ENCODE assay signal across 8 mouse cellular contexts in the genomic region with DNA sequence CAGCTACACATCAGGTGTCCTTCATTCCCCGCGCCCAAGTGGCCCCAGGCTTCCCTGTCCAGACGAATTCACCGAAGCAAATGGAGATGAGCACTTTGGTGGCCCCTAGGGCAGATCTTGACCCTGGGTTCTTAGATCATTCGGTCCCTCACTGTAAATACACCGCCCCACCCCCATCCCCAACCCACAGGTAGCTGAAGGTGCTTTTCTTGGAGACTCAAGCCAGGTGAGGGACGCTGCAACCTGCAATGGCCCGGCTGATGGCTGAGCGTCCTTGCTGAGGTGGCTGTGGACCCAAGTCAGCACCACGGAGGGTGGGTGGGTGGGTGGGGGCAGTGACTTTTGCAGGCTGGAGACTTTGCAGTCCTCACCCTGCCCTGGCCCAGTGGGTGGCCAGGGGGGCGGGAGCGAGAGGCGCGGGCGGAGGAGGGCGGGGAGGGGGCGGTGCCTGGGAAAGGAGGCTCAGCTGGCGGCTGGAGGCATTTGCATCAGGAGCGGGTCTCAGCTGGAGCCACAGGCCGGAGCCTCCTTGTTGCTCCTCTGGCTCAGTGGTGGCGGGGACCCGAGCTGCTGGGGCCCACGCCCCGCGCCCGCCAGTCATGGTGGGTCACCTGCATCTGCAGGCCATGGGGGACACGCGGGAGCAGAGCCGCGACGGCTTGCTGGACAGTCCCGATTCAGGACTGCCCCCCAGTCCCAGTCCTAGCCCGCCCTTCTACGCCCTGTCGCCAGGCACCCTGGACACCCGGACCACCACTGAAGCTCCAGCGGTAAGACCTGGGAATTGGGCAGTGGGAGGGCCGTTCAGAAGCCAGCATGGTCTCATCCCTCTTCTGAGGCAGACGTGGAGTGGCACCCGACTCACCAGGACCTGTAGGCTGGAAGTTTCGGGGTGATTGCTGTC. TPM values are rescaled to one million over a fixed set of nuclear protein-coding genes. Genes with fewer than 3 reads are reported as not detected.
DNase-seq lines count a peak whose midpoint lies in the region; ATAC-seq and TF ChIP-seq lines count a peak whose summit lies in the region.

A gene (plus strand): TSS at position 253 of the 904 bp plus-strand sequence.

- no peak within 1 kb of the TSS for H3K27ac ChIP-seq in forebrain, postnatal 0 days (ENCODE audit: low read depth, low read length)
- H3K27ac ChIP-seq in midbrain, embryonic 10.5 days (replicated peaks): peak within 1 kb of the TSS; percentile 59

- H3K9me3 ChIP-seq in forebrain, postnatal 0 days (ENCODE audit: low read length): no peaks in the 10 kb centered on the region
- H3K9me3 ChIP-seq in midbrain, embryonic 10.5 days (replicated peaks): no peaks in the 10 kb centered on the region; the same call in 1 of the 2 replicates

- no peaks in the 10 kb centered on the region for H3K27me3 ChIP-seq in Patski
- H3K27me3 ChIP-seq in forebrain, postnatal 0 days (ENCODE audit: insufficient read depth, low read length): peaks cover 21% of the 10 kb centered on the region; the same call in 1 of the 2 replicates
- peaks cover 48% of the 10 kb centered on the region for H3K27me3 ChIP-seq in midbrain, embryonic 10.5 days (ENCODE audit: low read depth, poor library complexity, severe bottlenecking)

- 0 out of 2 replicates have a peak within 1 kb of the TSS, but pooled peaks have one; percentile 6 for H3K9ac ChIP-seq in forebrain, postnatal 0 days

- peak within 1 kb of the TSS; percentile 21 for H3K4me3 ChIP-seq in forebrain, postnatal 0 days (ENCODE audit: low read depth, low read length)
- peak within 1 kb of the TSS; percentile 56 for H3K4me3 ChIP-seq in midbrain, embryonic 10.5 days

- no peaks in the 10 kb centered on the region for H3K36me3 ChIP-seq in forebrain, postnatal 0 days (ENCODE audit: insufficient read depth)
- no peaks in the 10 kb centered on the region for H3K36me3 ChIP-seq in midbrain, embryonic 10.5 days

- WGBS in forebrain, postnatal 0 days: 2% methylated on average over 39 of the region's 41 CpGs
- 1% methylated on average over 41 of the region's 41 CpGs for WGBS in midbrain, embryonic 10.5 days

- TF ChIP-seq CTCF in Patski (IDR thresholded peaks at IDR 0.05): no peak
- TF ChIP-seq CTCF in forebrain, postnatal 0 days (IDR thresholded peaks at IDR 0.05; ENCODE audit: low read depth): no peak

- in situ Hi-C loops in Patski (cut with MboI; ENCODE audit: low pct_unique_long_range_greater_than_20kb): no loop called here

- POLR2A ChIA-PET in Patski (lab: Charles Lee): interaction anchor here (0.6 to 1.0 kb wide), 3 partner anchors 9 to 228 kb away, joined by 3 to 4 read pairs (median 3); no protein-coding TSS in a partner anchor

- DNase-seq in A20 (ENCODE audit: low read depth, low spot score): peak; percentile 19
- no peak for DNase-seq in Patski (ENCODE audit: low read depth, low spot score)
- DNase-seq in forebrain, postnatal 0 days: no peak
- peak; percentile 78 to 83 for DNase-seq in kidney, postnatal 25 days
- DNase-seq in midbrain, embryonic 10.5 days (ENCODE audit: low spot score): peak; percentile 76
- DNase-seq in frontal cortex, postnatal 14 days (ENCODE audit: low spot score in 2 of 2): no peak
- DNase-seq in urinary bladder, postnatal 10 days (ENCODE audit: low spot score): no peak

- H3K4me1 ChIP-seq in forebrain, postnatal 0 days (ENCODE audit: insufficient read depth): no peaks in the 10 kb centered on the region
- H3K4me1 ChIP-seq in midbrain, embryonic 10.5 days: peaks cover 60% of the 10 kb centered on the region

- peak within 1 kb of the TSS; percentile 44 for H3K4me2 ChIP-seq in forebrain, postnatal 0 days (ENCODE audit: low read depth)

- ATAC-seq in Patski: peak; percentile 6
- ATAC-seq in forebrain, postnatal 0 days: peak; percentile 51
- ATAC-seq in cerebellum, adult (ENCODE audit: insufficient number of reproducible peaks, low FRiP score, low TSS enrichment): no peak

- CTCF ChIA-PET in Patski (lab: Charles Lee): interaction anchor here (1.6 kb wide), 1 partner anchor 268 kb away, joined by 4 read pairs; no protein-coding TSS in a partner anchor

RNA-seq across cellular contexts. Expression of the gene that starts here (rescaled TPM):
- polyA plus RNA-seq in Patski (2021): 0.13 TPM
- 3.2 and 6.2 TPM in 2 replicates for total RNA-seq in forebrain, postnatal 0 days (2014; rRNA removed)
- polyA plus RNA-seq in forebrain, postnatal 0 days (2015; fragmentation: Nextera tagmentation; extraction: Ambion mirVana): 4.4 and 4.8 TPM in 2 replicates
- polyA plus RNA-seq in midbrain, embryonic 10.5 days (2016; fragmentation: Nextera tagmentation; extraction: Ambion mirVana): 6.8 TPM in 2 replicates

Comparison
In these comparisons a context has a peak if more than half of its experiments do, and no peak if none do; other contexts are left out.
1. Peak in ATAC-seq in Patski; RNA of the gene not detected or under 1 TPM.
2. DNase-seq: peak in A20 (single experiment), kidney, postnatal 25 days (2 of 2) and midbrain, embryonic 10.5 days (single experiment); none in Patski (single experiment), forebrain, postnatal 0 days (single experiment), frontal cortex, postnatal 14 days (0 of 2) and urinary bladder, postnatal 10 days (single experiment).